Mouse (Mus musculus) stomach, postnatal 0 days (tissue): ENCODE results near the gene Rap2a. TPM values are rescaled to one million over a fixed set of nuclear protein-coding genes. Genes with fewer than 3 reads are reported as not detected.

Experiments used
- ATAC-seq: fragments of 200-750 bp; cut with Nextera tagmentation; 2 replicates; pipeline ENCODE4 v1.8.0; 2017; ENCODE audit not compliant: low FRiP score, low TSS enrichment
- DNase-seq: peaks from one replicate; pipeline ENCODE4 v3.0.0-alpha.2; 2016; ENCODE audit warnings: low spot score
- H3K27ac ChIP-seq: fragments of 300-500 bp; sonication (generic); replicated peaks from 2 replicates; pipeline ENCODE4 v1.5.1; 2014; ENCODE audit warnings: mild to moderate bottlenecking, control low read depth
- H3K27me3 ChIP-seq: fragments of 300-500 bp; sonication (generic); 2 replicates; pipeline ENCODE4 v1.6.1; 2014; ENCODE audit warnings: low read length; ENCODE audit not compliant: control insufficient read depth, insufficient read depth
- H3K36me3 ChIP-seq: fragments of 300-500 bp; sonication (generic); 2 replicates; pipeline ENCODE4 v1.6.1; 2014; ENCODE audit warnings: low read length, mixed read lengths; ENCODE audit not compliant: control insufficient read depth, insufficient read depth
- H3K4me1 ChIP-seq: fragments of 300-500 bp; sonication (generic); replicated peaks from 2 replicates; pipeline ENCODE4 v1.6.1; 2014; ENCODE audit warnings: antibody characterized with exemption; ENCODE audit not compliant: control insufficient read depth, insufficient read depth
- H3K4me2 ChIP-seq: fragments of 300-500 bp; sonication (generic); replicated peaks from 2 replicates; pipeline ENCODE4 v1.6.1; 2014; ENCODE audit warnings: low read depth, mild to moderate bottlenecking, control low read depth, moderate library complexity
- H3K4me3 ChIP-seq: fragments of 300-500 bp; sonication (generic); 2 replicates; pipeline ENCODE4 v1.5.1; 2014; ENCODE audit warnings: low read depth, low read length, control low read depth
- H3K9ac ChIP-seq: fragments of 300-500 bp; sonication (generic); 2 replicates; pipeline ENCODE4 v1.6.1; 2014; ENCODE audit warnings: mild to moderate bottlenecking, low read length, control low read depth, mixed read lengths
- H3K9me3 ChIP-seq: fragments of 300-500 bp; sonication (generic); 2 replicates; pipeline ENCODE4 v1.6.1; 2016; ENCODE audit warnings: low read length; ENCODE audit not compliant: control insufficient read depth
- CTCF ChIP-seq: IDR thresholded peaks from 2 replicates; pipeline ENCODE4 v1.5.1; 2016; ENCODE audit warnings: antibody characterized with exemption, low read depth, mild to moderate bottlenecking, moderate library complexity
- EP300 ChIP-seq: optimal IDR thresholded peaks from 2 replicates; pipeline ENCODE3; 2016; ENCODE audit warnings: antibody characterized with exemption
- WGBS: fragments of 180-500 bp; shearing (Covaris S2); extraction: QIAGEN DNeasy Blood & Tissue Kit; methylation state at CpG from one replicate; pipeline ENCODE4 v1.1.7; 2014; 5-methylcytosine and 5-hydroxymethylcytosine counted together
- polyA plus RNA-seq: library from polyadenylated mRNA; unstranded; fragments of >200 nt; fragmentation: Nextera tagmentation; extraction: Ambion mirVana; gene quantifications from 2 replicates; pipeline ENCODE4 v1.2.1, GENCODE M21; 2015

Gene Rap2a
- polyA plus RNA-seq, 1 experiment from 2014 or later, result 11.7 TPM

- WGBS, result 61% methylated on average over 7 of the region's 7 CpGs
- no peaks in the 10 kb centered on the region for H3K36me3 ChIP-seq
- no peak for TF ChIP-seq CTCF
- TF ChIP-seq EP300, result no peak
- H3K4me1 ChIP-seq, result no peaks in the 10 kb centered on the region
- H3K9me3 ChIP-seq, result no peaks in the 10 kb centered on the region
- no peak overlapping the region for H3K4me3 ChIP-seq
- DNase-seq (no peak), ATAC-seq (no peak)
- no peak overlapping the region for H3K27ac ChIP-seq
- H3K27me3 ChIP-seq, result no peaks in the 10 kb centered on the region
- no peak overlapping the region for H3K4me2 ChIP-seq
- no peak overlapping the region for H3K9ac ChIP-seq
Measured at GRCm38 (mm10) chr14:120476186-120476697, 2.0 kb upstream of the Rap2a start.

GRCm38 (mm10) chr14:120477288-120477981 lies 809 bp upstream of the Rap2a start:
- ATAC-seq, result peak; percentile 95
- Histone ChIP-seq H3K9me3 (no peaks in the 10 kb centered on the region), H3K9ac (peak overlapping the region; percentile 77), H3K36me3 (no peaks in the 10 kb centered on the region), H3K4me1 (no peaks in the 10 kb centered on the region), H3K4me2 (peak overlapping the region; percentile 80), H3K27me3 (no peaks in the 10 kb centered on the region), H3K27ac (peak overlapping the region; percentile 98), H3K4me3 (peak overlapping the region; percentile 74)
- WGBS, result under 1% methylated on average over 46 of the region's 46 CpGs
- peak; percentile 99 for DNase-seq
- TF ChIP-seq CTCF, result no peak
- peak; percentile 95 for TF ChIP-seq EP300

- Histone ChIP-seq H3K9me3 (no peaks in the 10 kb centered on the region), H3K27me3 (no peaks in the 10 kb centered on the region), H3K9ac (peak overlapping the region; percentile 85), H3K4me3 (peak overlapping the region; percentile 74), H3K4me1 (no peaks in the 10 kb centered on the region), H3K27ac (peak overlapping the region; percentile 98), H3K36me3 (no peaks in the 10 kb centered on the region), H3K4me2 (peak overlapping the region; percentile 78)
- ATAC-seq (no peak), DNase-seq (peak; percentile 46)
- 1% methylated on average over 52 of the region's 62 CpGs for WGBS
- TF ChIP-seq EP300 (no peak), CTCF (no peak)
Measured at GRCm38 (mm10) chr14:120478641-120479341, 547 bp downstream of the Rap2a start.

GRCm38 (mm10) chr14:120480341-120480900 lies 2.2 kb downstream of the Rap2a start:
- H3K36me3 ChIP-seq, result no peaks in the 10 kb centered on the region
- H3K4me3 ChIP-seq, result 0 out of 2 replicates have a peak overlapping the region, but pooled peaks have one; percentile 74
- no peak overlapping the region for H3K27ac ChIP-seq
- H3K9me3 ChIP-seq, result no peaks in the 10 kb centered on the region
- H3K9ac ChIP-seq, result no peak overlapping the region
- WGBS, result 65% methylated on average over 8 of the region's 8 CpGs
- ATAC-seq (no peak), DNase-seq (no peak)
- peak overlapping the region; percentile 78 for H3K4me2 ChIP-seq
- TF ChIP-seq EP300 (no peak), CTCF (no peak)
- H3K27me3 ChIP-seq, result no peaks in the 10 kb centered on the region
- H3K4me1 ChIP-seq, result no peaks in the 10 kb centered on the region

- H3K27ac ChIP-seq, result no peak overlapping the region
- no peaks in the 10 kb centered on the region for H3K27me3 ChIP-seq
- DNase-seq (no peak), ATAC-seq (no peak)
- no peak overlapping the region for H3K9ac ChIP-seq
- WGBS, result 92% methylated on average over 4 of the region's 4 CpGs
- H3K36me3 ChIP-seq, result no peaks in the 10 kb centered on the region
- no peaks in the 10 kb centered on the region for H3K9me3 ChIP-seq
- TF ChIP-seq CTCF (no peak), EP300 (no peak)
- H3K4me2 ChIP-seq, result no peak overlapping the region
- H3K4me3 ChIP-seq, result no peak overlapping the region
- no peaks in the 10 kb centered on the region for H3K4me1 ChIP-seq
Measured at GRCm38 (mm10) chr14:120480927-120481326, 2.7 kb downstream of the Rap2a start.

GRCm38 (mm10) chr14:120484561-120484960 lies 6.3 kb downstream of the Rap2a start:
- ATAC-seq, result no peak
- Histone ChIP-seq H3K4me3 (no peak overlapping the region), H3K27ac (no peak overlapping the region), H3K4me2 (no peak overlapping the region), H3K9ac (no peak overlapping the region), H3K9me3 (no peaks in the 10 kb centered on the region), H3K4me1 (no peaks in the 10 kb centered on the region), H3K27me3 (no peaks in the 10 kb centered on the region), H3K36me3 (no peaks in the 10 kb centered on the region)
- no peak for DNase-seq
- WGBS, result 89% methylated on average over 5 of the region's 5 CpGs
- TF ChIP-seq EP300 (no peak), CTCF (no peak)
